Mouse (Mus musculus): ENCODE results near the gene Gm45062.

The Gm45062 gene

DNA sequence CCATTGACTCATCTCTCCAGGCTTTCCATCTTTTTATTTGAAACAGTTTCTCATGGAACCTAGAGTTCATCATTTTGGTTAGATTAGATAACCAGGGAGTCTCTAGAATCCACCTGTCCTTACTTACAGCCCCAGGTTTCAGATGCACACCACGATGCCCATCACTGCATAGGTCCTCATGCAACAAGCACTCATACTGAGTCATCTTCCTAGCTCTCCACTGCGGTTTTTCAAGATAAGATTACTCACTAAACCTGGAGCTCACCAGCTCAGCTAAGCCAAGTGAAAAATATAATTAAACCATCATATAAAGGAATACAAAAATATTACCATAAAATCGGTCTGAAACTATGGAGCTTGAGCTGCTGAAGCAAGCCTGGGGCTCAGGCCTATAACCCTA lies 324.6 kb downstream of the Gm45062 start:
- in situ Hi-C loops (cut with MboI, MseI) = no loop called here

GRCm38 (mm10) chr6:8591665-8592064 lies 332.4 kb downstream of the Gm45062 start:
- in situ Hi-C loops (cut with MboI, MseI) = no loop called here

- in situ Hi-C loops (cut with MboI, MseI) = no loop called here
Observed at GRCm38 (mm10) chr6:8617369-8617768, 358.1 kb downstream of the Gm45062 start.

DNA sequence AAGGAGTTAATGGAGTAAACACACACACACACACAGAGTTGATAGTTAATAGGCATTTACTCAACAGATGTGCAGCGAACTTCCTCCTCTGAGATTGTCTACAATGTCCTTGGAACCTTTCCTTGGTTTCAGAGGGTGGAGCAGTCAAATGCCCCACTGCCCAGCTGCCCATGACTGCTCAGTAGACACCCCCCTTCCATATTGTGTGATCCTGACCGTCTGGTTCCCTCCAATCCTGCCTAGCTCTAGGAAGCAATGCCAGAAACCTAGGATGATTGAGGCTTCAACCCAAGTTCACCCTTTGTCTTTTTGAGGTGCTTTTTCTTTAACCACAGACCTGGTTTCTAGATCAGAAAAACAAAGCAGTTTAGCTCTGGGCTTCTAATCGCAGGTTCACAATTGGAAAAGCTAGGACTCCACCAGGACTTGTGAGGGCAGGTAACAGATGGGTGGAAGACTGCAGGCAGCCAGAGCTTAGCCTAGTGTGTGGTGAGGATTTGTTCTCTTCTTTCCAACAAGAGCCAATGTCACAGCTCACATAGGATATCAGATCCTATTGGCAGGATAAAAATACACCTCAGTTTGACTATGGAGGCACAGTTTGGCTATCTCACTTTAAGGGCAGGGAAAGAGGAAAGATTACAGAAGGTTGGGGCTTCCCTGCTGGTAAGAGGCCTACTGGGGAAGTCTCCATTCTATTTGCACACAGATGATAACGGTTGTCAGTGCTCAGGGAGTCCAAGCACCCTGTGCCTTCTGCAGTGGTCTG lies 360.5 kb downstream of the Gm45062 start:
- in situ Hi-C loops (cut with MboI, MseI) = no loop called here

GRCm38 (mm10) chr6:8623045-8623444 lies 363.8 kb downstream of the Gm45062 start:
- in situ Hi-C loops (cut with MboI, MseI) = no loop called here

DNA sequence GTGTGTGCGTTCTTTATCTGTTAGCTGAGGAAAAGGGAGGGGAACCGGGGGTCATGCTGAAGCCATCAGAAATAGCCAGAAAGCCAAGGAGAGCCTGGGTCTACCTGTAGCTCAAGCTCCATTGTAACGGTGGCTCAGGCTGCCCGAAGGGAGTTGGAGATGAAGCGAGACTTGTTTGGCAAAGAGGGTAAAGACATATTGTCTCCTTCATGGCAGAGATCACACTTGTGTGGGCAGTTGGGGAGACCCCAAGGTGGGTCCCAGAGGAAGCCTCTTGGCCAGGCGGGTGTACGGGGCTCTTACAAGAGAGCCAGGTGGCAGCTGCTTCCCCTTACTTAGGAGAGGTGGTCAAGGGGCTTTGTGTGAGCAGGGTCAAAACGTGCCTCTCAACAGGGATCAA lies 369.0 kb downstream of the Gm45062 start:
- in situ Hi-C loops (cut with MboI, MseI) = no loop called here

DNA sequence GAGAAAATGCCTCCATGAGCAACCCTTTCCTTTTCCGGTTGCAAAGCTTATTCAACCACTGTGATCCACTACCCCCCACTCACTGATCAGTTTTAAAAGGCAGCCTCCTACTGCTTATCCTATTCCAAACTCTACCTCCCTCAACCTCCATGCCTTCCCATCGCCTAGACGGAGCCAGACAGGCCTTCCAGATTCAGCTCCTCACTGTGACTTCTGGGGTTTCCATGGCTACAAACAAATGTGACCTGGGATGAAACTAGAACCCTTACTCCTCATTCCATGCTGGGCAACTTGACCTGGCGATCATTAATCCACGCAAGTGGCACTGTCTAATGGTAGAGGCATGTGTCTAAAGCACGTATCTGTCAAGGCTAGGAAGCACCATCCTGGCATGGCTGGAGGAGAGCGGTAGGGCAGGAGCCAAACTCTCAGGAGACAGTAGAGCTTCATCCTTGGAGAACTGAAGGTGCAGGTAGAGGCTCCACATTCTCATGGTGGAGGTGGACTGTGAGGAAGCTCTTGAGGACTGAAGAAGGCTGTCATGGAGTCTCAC lies 369.5 kb downstream of the Gm45062 start:
- in situ Hi-C loops (cut with MboI, MseI) = no loop called here

DNA sequence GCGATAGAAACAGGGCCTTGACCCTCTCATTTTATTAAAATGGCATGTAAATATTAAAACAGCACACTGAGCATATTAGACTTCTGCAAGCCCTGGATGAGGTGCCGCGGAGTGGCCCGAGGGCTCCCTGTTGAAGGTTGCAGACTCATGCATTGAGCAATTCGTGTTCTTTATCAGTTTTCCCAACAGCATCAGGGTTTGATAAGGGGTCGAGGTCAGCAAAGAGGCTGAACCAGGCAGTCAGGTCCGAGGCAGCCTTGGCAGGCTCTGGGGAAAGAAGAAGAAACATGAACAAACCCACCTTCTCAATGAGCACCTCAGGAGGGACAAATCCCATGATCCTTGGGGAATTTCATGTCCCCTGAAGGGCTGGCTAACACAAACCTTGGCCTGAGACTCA lies 371.3 kb downstream of the Gm45062 start:
- in situ Hi-C loops (cut with MboI, MseI) = no loop called here

DNA sequence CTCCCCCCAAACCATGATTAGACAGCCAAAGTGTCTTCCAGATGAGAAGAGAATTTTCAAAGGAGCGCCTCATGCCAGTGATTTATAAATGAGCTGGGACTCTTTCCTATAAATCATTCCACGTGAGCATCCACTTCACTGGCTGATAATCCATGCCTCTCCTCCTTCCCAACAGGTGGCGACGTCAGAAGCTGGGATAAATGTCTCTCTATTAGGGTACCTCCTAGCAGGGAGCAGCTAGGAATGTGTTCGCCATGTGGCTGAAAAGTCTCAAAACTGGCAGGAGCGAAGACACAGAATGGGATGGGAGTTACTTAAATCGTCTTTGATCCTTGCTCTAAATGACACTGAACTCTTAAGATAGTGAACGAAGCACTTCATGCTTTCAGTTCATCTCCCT lies 372.1 kb downstream of the Gm45062 start:
- in situ Hi-C loops (cut with MboI, MseI) = no loop called here

DNA sequence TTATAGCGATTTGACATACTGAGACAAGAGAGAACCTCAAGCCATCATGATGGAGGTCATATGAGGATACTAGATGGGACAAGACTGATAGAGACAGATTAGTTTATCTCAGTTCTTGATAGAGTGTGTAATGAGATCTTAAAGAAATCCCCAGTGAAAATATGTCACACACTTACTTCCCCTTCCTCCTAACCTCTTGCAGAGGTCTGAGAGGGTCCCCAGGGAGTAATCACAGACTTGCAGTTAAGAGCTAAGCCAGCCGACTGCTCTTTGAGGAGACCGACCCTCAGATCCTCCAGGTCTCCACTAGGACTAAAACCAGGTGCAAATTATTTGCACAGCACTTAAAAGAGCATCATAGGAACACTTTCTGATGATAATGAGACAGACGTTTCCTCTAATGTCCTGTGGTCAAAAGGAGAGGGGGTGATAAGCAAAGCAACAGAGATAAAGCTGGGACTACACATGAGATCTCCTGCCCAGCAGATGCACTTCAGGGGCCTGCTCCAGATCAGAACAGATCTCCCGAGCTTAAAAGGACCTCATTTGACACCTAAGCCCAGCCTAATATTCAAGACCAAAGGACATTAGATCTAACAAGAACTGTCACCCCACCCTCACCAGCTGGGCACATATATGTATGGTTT lies 372.9 kb downstream of the Gm45062 start:
- in situ Hi-C loops (cut with MboI, MseI) = no loop called here

- in situ Hi-C loops (cut with MboI, MseI) = no loop called here
Observed at GRCm38 (mm10) chr6:8632701-8633100, 373.5 kb downstream of the Gm45062 start.

GRCm38 (mm10) chr6:8638122-8638521 lies 378.9 kb downstream of the Gm45062 start:
- in situ Hi-C loops (cut with MboI, MseI) = no loop called here

GRCm38 (mm10) chr6:8638899-8639298 lies 379.6 kb downstream of the Gm45062 start:
- in situ Hi-C loops (cut with MboI, MseI) = no loop called here

GRCm38 (mm10) chr6:8639526-8639925 lies 380.3 kb downstream of the Gm45062 start:
- in situ Hi-C loops (cut with MboI, MseI) = no loop called here

DNA sequence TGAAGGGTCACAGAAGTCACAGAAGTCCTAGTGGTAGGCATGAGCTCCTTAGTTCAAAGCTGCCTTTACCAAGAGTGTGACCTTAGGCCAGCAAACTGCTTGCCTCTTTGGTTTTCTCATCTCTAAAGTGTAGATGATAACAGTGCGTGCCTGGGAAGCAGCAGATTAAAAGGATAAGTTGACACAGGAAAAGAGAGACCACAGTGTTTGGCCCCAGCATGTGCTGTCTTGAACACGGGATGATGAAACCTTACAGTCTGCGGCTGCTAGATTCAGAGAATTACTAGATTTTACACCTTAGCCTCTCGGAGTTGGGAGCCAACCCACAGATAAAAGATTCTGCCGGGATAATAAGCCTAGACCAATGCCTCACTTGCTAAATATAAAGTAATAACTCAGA lies 381.6 kb downstream of the Gm45062 start:
- in situ Hi-C loops (cut with MboI, MseI) = no loop called here

DNA sequence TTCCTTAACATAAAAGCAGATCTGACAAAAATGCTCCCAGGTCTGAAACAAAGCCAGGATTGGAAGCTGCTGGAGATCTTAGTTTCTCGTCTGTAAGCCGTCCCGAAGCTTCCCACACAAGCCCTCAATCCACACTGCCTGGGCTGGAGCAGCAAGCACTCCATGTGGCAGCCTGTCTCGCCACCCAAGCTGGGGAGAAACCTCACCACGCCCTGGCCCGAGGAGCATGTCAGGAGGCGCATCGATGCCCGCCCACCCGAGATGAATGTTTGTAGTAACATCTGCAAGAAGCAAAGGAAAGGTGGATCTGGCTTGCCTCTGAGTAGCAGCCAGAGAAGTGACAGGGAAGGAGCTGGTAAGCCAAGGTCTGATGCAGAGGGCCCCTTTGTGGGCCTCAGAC lies 385.5 kb downstream of the Gm45062 start:
- in situ Hi-C loops (cut with MboI, MseI) = no loop called here

- in situ Hi-C loops (cut with MboI, MseI) = no loop called here
Observed at GRCm38 (mm10) chr6:8645708-8646107, 386.5 kb downstream of the Gm45062 start.
